Mouse (Mus musculus) brain, embryonic 14.5 days (tissue): ENCODE results near the gene Cpm.

Experiments used
- CTCF ChIP-seq: fragments of 200-500 bp; IDR thresholded peaks from 2 replicates; pipeline ENCODE4 v1.5.1; 2012; ENCODE audit warnings: inconsistent platforms, mild to moderate bottlenecking, moderate library complexity, borderline replicate concordance; ENCODE audit not compliant: insufficient read depth, insufficient read length; ENCODE audit errors: extremely low read depth
- POLR2A ChIP-seq: fragments of 200-500 bp; IDR thresholded peaks from 2 replicates; pipeline ENCODE4 v1.6.1; 2012; ENCODE audit warnings: mild to moderate bottlenecking, inconsistent platforms, borderline replicate concordance; ENCODE audit not compliant: poor library complexity, insufficient read depth, insufficient read length, severe bottlenecking; ENCODE audit errors: extremely low read depth

DNA sequence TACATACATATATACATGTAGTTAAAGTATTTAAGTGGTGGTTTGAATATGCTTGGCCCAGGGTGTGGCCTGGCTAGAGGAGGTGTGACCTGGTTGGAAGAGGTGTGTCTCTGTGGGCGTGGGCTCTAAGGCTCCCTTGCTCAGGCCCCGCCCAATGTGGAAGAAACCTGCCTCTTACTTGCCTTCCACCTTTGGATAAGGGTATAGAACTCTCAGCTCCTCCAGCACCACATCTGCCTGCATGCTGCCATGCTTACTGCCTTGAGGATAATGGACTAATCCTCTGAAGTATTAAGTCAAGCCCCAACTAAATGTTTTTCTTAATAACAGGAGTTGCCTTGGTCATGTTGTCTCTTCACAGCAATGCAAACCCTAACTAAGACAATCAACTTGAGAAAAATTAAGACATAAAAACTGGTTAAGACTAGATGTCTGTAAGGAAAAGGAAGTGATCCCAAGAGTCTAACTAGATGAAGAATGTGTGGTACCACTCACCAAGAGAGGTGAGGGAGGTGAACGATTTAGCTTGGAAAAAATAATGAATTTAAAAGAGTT is 68.3 kb downstream of the Cpm start:
- TF ChIP-seq CTCF (no peak), POLR2A (no peak)
